Mouse (Mus musculus): ENCODE measurements at regions not wholly inside any gene's neighbourhood (a gene's known extent, or its start where the extent isn't known, plus 50 kb on each side); places are given as distances from the start of the nearest gene placed in this dataset.

DNA sequence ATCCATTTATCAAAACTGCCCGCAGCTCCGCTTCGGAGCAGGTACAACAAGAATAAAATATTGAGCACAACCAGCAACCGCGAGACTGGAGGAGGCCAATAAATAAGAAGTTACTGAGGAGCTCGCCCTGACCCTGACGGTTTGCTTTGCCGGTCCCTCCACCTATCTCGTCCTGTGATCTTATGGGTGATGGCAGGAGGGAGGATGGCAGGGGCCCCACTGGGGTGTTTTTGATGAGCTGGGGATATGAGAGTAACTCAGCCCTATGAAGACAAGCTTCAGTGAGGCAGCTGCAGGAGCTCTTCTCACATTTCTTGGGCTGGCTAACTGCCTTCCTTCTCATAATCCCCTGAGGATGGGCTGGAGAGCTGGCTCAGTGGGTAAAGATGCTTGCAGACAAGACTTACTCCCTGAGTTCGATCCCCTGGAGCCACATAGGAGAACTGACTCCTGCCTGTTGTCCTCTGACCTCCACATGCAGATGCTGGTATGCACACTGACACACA, 132.3 kb upstream of the Sdk2 start:
- peaks cover 20% of the 10 kb centered on the region for H3K4me1 ChIP-seq (ENCODE audit: control insufficient read depth, insufficient read depth, low read length)
- H3K36me3 ChIP-seq (ENCODE audit: control insufficient read depth, insufficient read depth, low read length): no peaks in the 10 kb centered on the region
- ATAC-seq (replicated peaks; ENCODE audit: insufficient number of reproducible peaks, low FRiP score, low TSS enrichment): no peak
- H3K27me3 ChIP-seq (ENCODE audit: control insufficient read depth, insufficient read depth, low read length): no peaks in the 10 kb centered on the region
- peak overlapping the region; percentile 67 for H3K9ac ChIP-seq (ENCODE audit: low read depth, low read length)
- 48% methylated on average over 10 of the region's 10 CpGs for WGBS (ENCODE audit: insufficient replicate concordance)
- H3K27ac ChIP-seq (ENCODE audit: low read depth, low read length): peak overlapping the region; percentile 93
- H3K9me3 ChIP-seq (replicated peaks; ENCODE audit: control insufficient read depth, low read length): no peaks in the 10 kb centered on the region
- H3K4me2 ChIP-seq: peak overlapping the region; percentile 44
- 0 out of 2 replicates have a peak overlapping the region, but pooled peaks have one; percentile 12 for H3K4me3 ChIP-seq (ENCODE audit: low read depth, low read length)

DNA sequence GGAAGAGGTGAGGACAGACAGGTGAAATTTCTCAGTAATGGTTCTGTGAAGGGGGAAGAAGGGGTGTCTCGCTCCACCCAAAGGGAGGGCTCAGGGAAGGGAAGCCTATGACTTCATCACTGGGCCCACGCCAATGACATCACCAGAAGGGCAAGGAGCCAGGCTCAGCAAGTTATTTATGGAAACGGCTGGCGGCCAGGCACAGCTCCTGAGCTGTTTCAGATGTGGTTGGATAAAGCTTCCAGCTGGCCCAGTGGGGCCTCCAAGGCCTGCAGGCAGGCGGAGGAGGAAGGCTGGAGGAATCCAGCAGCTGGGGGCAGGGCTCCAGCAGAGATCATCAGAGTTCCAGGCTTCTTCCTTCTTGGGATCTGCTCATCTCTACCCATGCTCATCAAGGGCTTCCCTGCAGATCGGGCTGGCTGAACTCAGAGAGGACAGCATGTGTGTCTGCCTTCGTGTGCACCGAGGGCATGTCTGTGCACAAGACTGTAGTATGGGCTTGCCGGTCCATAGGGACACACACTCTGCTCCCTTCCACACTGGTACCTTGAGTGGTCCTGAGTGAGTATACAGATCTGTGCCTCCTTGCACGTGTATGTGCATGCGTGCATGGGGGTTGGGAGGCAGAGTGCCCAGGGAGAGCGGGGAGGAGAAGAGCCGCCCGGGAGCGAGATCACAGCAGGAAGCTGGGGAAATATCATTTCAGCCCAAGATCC, 131.6 kb upstream of the Sdk2 start:
- no peaks in the 10 kb centered on the region for H3K36me3 ChIP-seq (ENCODE audit: control insufficient read depth, insufficient read depth, low read length)
- peak overlapping the region; percentile 93 for H3K27ac ChIP-seq (ENCODE audit: low read depth, low read length)
- H3K4me3 ChIP-seq (ENCODE audit: low read depth, low read length): 0 out of 2 replicates have a peak overlapping the region, but pooled peaks have one; percentile 12
- no peaks in the 10 kb centered on the region for H3K9me3 ChIP-seq (replicated peaks; ENCODE audit: control insufficient read depth, low read length)
- no peaks in the 10 kb centered on the region for H3K27me3 ChIP-seq (ENCODE audit: control insufficient read depth, insufficient read depth, low read length)
- peak overlapping the region; percentile 44 for H3K4me2 ChIP-seq
- peak overlapping the region; percentile 67 for H3K9ac ChIP-seq (ENCODE audit: low read depth, low read length)
- ATAC-seq (replicated peaks; ENCODE audit: insufficient number of reproducible peaks, low FRiP score, low TSS enrichment): peak; percentile 87
- H3K4me1 ChIP-seq (ENCODE audit: control insufficient read depth, insufficient read depth, low read length): peaks cover 20% of the 10 kb centered on the region
- WGBS (ENCODE audit: insufficient replicate concordance): 23% methylated on average over 15 of the region's 15 CpGs

- ATAC-seq (replicated peaks; ENCODE audit: insufficient number of reproducible peaks, low FRiP score, low TSS enrichment): no peak
- H3K27me3 ChIP-seq (ENCODE audit: control insufficient read depth, insufficient read depth, low read length): no peaks in the 10 kb centered on the region
- WGBS (ENCODE audit: insufficient replicate concordance): 91% methylated on average over 2 of the region's 2 CpGs
- no peaks in the 10 kb centered on the region for H3K36me3 ChIP-seq (ENCODE audit: control insufficient read depth, insufficient read depth, low read length)
- peaks cover 20% of the 10 kb centered on the region for H3K4me1 ChIP-seq (ENCODE audit: control insufficient read depth, insufficient read depth, low read length)
- no peak overlapping the region for H3K4me2 ChIP-seq
- H3K4me3 ChIP-seq (ENCODE audit: low read depth, low read length): no peak overlapping the region
- H3K9me3 ChIP-seq (replicated peaks; ENCODE audit: control insufficient read depth, low read length): no peaks in the 10 kb centered on the region
- H3K9ac ChIP-seq (ENCODE audit: low read depth, low read length): no peak overlapping the region
- no peak overlapping the region for H3K27ac ChIP-seq (ENCODE audit: low read depth, low read length)
Observed at GRCm38 (mm10) chr11:114195291-114195690, 128.4 kb upstream of the Sdk2 start.

DNA sequence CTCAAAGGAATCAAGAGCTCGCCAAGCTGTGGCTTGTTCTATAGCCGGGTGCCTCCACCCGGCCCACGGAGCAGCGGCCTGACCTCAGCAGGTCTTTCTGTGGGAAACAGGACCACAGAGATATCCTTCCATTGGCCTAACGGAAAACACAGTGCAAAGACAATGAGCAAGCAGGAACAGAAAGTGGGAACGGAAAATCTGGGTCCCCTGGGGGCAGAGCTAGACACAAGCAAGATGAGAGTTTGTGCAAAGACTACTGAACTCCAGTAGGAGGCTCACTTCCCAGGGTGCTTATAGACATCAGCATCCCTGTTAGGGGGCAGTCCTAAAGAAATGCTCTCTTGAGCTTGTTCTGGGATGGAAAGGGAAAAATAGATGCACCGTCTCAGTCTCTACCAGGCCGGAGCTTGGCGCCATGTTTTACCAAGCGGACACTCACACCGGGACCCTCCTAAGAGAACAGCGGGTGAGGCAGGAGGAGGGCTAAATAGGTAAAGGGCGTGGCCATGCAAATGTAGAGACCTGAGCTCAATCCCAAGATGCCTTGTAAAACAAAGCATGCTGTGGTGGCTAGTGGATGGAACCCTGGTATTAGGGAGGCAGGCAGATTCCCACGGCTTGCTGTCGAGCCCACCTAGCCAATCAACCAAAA, 127.3 kb upstream of the Sdk2 start:
- Histone ChIP-seq H3K4me1 (ENCODE audit: control insufficient read depth, insufficient read depth, low read length) (peaks cover 17% of the 10 kb centered on the region), H3K4me2 (no peak overlapping the region), H3K4me3 (ENCODE audit: low read depth, low read length) (no peak overlapping the region), H3K9ac (ENCODE audit: low read depth, low read length) (no peak overlapping the region), H3K27me3 (ENCODE audit: control insufficient read depth, insufficient read depth, low read length) (no peaks in the 10 kb centered on the region), H3K27ac (ENCODE audit: low read depth, low read length) (no peak overlapping the region), H3K36me3 (ENCODE audit: control insufficient read depth, insufficient read depth, low read length) (no peaks in the 10 kb centered on the region), H3K9me3 (replicated peaks; ENCODE audit: control insufficient read depth, low read length) (no peaks in the 10 kb centered on the region)
- 47% methylated on average over 16 of the region's 16 CpGs for WGBS (ENCODE audit: insufficient replicate concordance)
- ATAC-seq (replicated peaks; ENCODE audit: insufficient number of reproducible peaks, low FRiP score, low TSS enrichment): no peak

DNA sequence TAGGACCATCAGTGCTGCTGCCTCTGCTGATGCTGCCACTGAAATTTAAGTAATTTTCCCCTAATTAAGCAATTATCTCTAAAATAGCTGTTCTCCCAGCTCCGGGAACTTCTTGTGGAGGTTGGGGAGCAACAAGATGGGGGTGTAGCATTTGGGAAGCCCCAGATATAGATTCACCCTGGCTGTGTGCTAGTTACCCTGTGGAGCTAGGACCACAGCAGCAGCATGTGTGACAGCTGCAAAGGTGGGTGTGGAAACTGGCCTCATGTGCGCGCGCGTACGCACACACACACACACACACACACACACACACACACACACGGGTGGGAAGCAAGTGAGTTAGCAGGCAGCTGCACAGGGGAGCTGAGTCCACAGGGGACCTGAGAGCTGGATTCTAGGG, 126.2 kb upstream of the Sdk2 start:
- H3K4me3 ChIP-seq (ENCODE audit: low read depth, low read length): no peak overlapping the region
- H3K9me3 ChIP-seq (replicated peaks; ENCODE audit: control insufficient read depth, low read length): no peaks in the 10 kb centered on the region
- no peaks in the 10 kb centered on the region for H3K27me3 ChIP-seq (ENCODE audit: control insufficient read depth, insufficient read depth, low read length)
- H3K9ac ChIP-seq (ENCODE audit: low read depth, low read length): no peak overlapping the region
- peaks cover 5% of the 10 kb centered on the region; the same call in 1 of the 2 replicates for H3K4me1 ChIP-seq (ENCODE audit: control insufficient read depth, insufficient read depth, low read length)
- 84% methylated on average over 7 of the region's 7 CpGs for WGBS (ENCODE audit: insufficient replicate concordance)
- H3K36me3 ChIP-seq (ENCODE audit: control insufficient read depth, insufficient read depth, low read length): no peaks in the 10 kb centered on the region
- H3K4me2 ChIP-seq: no peak overlapping the region
- no peak for ATAC-seq (replicated peaks; ENCODE audit: insufficient number of reproducible peaks, low FRiP score, low TSS enrichment)
- H3K27ac ChIP-seq (ENCODE audit: low read depth, low read length): no peak overlapping the region

DNA sequence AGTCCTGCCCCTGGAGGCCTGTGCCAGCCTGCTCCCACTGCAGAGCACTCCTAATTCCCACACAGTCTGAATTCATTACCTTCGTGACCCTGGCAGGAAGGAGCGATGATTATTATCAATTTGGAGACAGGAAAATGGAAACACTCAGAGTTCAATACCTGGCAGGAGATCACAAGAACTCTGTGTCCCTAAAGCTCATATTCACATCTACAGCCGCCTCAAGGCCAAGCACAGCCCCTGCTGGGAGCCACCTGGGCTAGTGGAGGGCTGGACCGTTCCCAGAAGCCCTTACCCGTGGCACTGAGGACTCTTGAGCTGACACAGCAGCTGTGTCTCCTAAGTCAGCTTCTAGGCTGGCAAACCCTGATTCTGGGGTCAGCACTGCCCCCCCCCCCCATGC, 124.8 kb upstream of the Sdk2 start:
- 71% methylated on average over 5 of the region's 5 CpGs for WGBS (ENCODE audit: insufficient replicate concordance)
- H3K4me1 ChIP-seq (ENCODE audit: control insufficient read depth, insufficient read depth, low read length): no peaks in the 10 kb centered on the region; the same call in 1 of the 2 replicates
- H3K4me2 ChIP-seq: no peak overlapping the region
- no peak for ATAC-seq (replicated peaks; ENCODE audit: insufficient number of reproducible peaks, low FRiP score, low TSS enrichment)
- H3K9me3 ChIP-seq (replicated peaks; ENCODE audit: control insufficient read depth, low read length): no peaks in the 10 kb centered on the region
- H3K27ac ChIP-seq (ENCODE audit: low read depth, low read length): no peak overlapping the region
- no peak overlapping the region for H3K9ac ChIP-seq (ENCODE audit: low read depth, low read length)
- no peak overlapping the region for H3K4me3 ChIP-seq (ENCODE audit: low read depth, low read length)
- H3K36me3 ChIP-seq (ENCODE audit: control insufficient read depth, insufficient read depth, low read length): no peaks in the 10 kb centered on the region
- no peaks in the 10 kb centered on the region for H3K27me3 ChIP-seq (ENCODE audit: control insufficient read depth, insufficient read depth, low read length)

DNA sequence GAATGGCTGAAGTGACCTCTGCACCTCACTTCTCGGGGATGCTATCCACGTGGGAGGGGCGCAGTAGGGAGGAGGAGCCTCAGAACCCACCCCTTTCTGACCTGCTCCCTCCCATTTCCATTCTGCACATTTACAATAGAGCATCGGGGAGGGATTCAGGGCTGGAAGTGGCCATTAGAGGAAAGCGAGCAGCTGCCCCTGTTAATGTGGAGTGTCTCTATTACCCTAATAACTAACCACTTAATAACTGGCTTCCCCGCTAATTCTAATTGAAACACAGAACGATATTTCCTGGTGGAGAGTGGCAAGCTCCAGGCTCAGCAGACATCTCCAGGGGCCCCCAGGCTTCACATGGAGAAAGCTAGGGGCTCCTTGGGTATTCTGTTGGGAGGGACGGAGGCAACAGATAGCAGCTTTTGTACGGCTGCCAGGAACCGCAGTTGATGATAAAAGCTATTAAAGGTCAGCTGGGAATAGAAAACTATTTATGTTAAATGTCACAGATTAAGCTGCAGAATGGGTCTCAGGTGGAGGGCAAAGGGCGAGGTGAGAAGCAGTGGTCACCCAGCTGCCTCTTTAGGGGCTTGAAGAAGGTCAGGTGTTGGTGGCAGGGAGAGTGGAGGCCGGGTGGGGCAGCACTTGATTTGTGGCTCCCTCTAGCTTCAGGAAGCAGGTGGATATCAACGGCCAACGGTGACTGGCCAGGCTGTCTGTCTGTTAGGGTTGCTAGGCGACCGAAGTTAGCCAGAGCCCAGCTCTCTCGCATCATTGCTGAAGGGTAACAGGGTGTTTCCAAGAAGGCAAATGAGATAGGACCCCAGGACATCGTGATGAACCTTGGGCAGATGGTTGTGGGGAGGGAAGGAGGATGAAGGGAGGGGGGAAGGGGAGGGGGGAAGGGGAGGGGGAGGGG, 118.4 kb upstream of the Sdk2 start:
- H3K27me3 ChIP-seq (ENCODE audit: control insufficient read depth, insufficient read depth, low read length): no peaks in the 10 kb centered on the region
- no peak for ATAC-seq (replicated peaks; ENCODE audit: insufficient number of reproducible peaks, low FRiP score, low TSS enrichment)
- H3K9me3 ChIP-seq (replicated peaks; ENCODE audit: control insufficient read depth, low read length): no peaks in the 10 kb centered on the region
- peaks cover 2% of the 10 kb centered on the region; the same call in 1 of the 2 replicates for H3K4me1 ChIP-seq (ENCODE audit: control insufficient read depth, insufficient read depth, low read length)
- H3K9ac ChIP-seq (ENCODE audit: low read depth, low read length): no peak overlapping the region
- 41% methylated on average over 18 of the region's 18 CpGs for WGBS (ENCODE audit: insufficient replicate concordance)
- no peaks in the 10 kb centered on the region for H3K36me3 ChIP-seq (ENCODE audit: control insufficient read depth, insufficient read depth, low read length)
- no peak overlapping the region for H3K4me2 ChIP-seq
- H3K27ac ChIP-seq (ENCODE audit: low read depth, low read length): no peak overlapping the region
- H3K4me3 ChIP-seq (ENCODE audit: low read depth, low read length): no peak overlapping the region

DNA sequence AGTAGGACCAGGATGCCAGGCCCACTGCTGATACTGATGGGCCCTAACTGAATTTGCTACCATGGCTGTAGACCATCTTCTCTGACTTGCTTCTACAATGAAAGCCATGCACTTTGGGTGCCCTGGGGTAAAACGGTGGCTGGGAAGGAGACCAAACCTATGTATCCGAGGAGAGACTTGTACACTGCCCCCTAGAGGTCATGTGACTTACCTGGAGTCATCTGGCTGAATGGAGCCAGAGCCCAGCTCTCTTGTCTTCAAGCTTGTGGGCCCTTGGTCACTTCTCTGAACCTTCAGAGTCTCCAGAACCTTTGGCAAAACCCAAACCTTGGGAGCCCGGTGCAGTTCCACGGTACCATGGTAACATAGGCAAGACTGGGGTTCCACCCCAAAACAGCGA, 117.6 kb upstream of the Sdk2 start:
- no peak for ATAC-seq (replicated peaks; ENCODE audit: insufficient number of reproducible peaks, low FRiP score, low TSS enrichment)
- no peaks in the 10 kb centered on the region for H3K27me3 ChIP-seq (ENCODE audit: control insufficient read depth, insufficient read depth, low read length)
- no peak overlapping the region for H3K4me3 ChIP-seq (ENCODE audit: low read depth, low read length)
- no peak overlapping the region for H3K4me2 ChIP-seq
- no peak overlapping the region for H3K27ac ChIP-seq (ENCODE audit: low read depth, low read length)
- peaks cover 2% of the 10 kb centered on the region; the same call in 1 of the 2 replicates for H3K4me1 ChIP-seq (ENCODE audit: control insufficient read depth, insufficient read depth, low read length)
- 78% methylated on average over 5 of the region's 5 CpGs for WGBS (ENCODE audit: insufficient replicate concordance)
- H3K9me3 ChIP-seq (replicated peaks; ENCODE audit: control insufficient read depth, low read length): no peaks in the 10 kb centered on the region
- no peaks in the 10 kb centered on the region for H3K36me3 ChIP-seq (ENCODE audit: control insufficient read depth, insufficient read depth, low read length)
- H3K9ac ChIP-seq (ENCODE audit: low read depth, low read length): no peak overlapping the region
